Mouse (Mus musculus) midbrain, embryonic 10.5 days (tissue): ENCODE measurements around the gene Cish. TPM values are rescaled to one million over a fixed set of nuclear protein-coding genes. Genes with fewer than 3 reads are reported as not detected.
"Not testable (repeated sequence)": the region's sequence is repeated elsewhere in the genome, so short reads cannot be mapped to it uniquely, and the experiment has no call there.

Source experiments
- DNase-seq: peaks from one replicate; pipeline ENCODE4 v3.0.0-alpha.2; 2017; ENCODE audit warnings: low spot score
- H3K27ac ChIP-seq: fragments of 300-500 bp; sonication (generic); replicated peaks from 2 replicates; pipeline ENCODE4 v1.5.1; 2016; ENCODE audit warnings: mild to moderate bottlenecking
- H3K27me3 ChIP-seq: fragments of 300-500 bp; sonication (generic); 2 replicates; pipeline ENCODE4 v1.6.1; 2016; ENCODE audit warnings: low read depth, mild to moderate bottlenecking; ENCODE audit not compliant: poor library complexity, severe bottlenecking
- H3K36me3 ChIP-seq: fragments of 300-500 bp; sonication (generic); 2 replicates; pipeline ENCODE4 v1.6.1; 2016; ENCODE audit warnings: mild to moderate bottlenecking, moderate library complexity
- H3K4me1 ChIP-seq: fragments of 300-500 bp; sonication (generic); 2 replicates; pipeline ENCODE4 v1.6.1; 2016
- H3K4me3 ChIP-seq: fragments of 300-500 bp; sonication (generic); 2 replicates; pipeline ENCODE4 v1.5.1; 2016; ENCODE audit warnings: mild to moderate bottlenecking, moderate library complexity
- H3K9me3 ChIP-seq: fragments of 300-500 bp; sonication (generic); replicated peaks from 2 replicates; pipeline ENCODE4 v1.6.1; 2016; ENCODE audit warnings: mild to moderate bottlenecking
- whole genome bisulfite sequencing: fragments of 180-500 bp; shearing (Covaris S2); methylation state at CpG from one replicate; pipeline ENCODE4 v1.1.7; 2016; 5-methylcytosine and 5-hydroxymethylcytosine counted together
- polyA plus RNA-seq: library from polyadenylated mRNA; unstranded; fragments of >200 nt; fragmentation: Nextera tagmentation; extraction: Ambion mirVana; gene quantifications from 2 replicates; pipeline ENCODE4 v1.2.1, GENCODE M21; 2016

Gene Cish
- polyA plus RNA-seq, 1 experiment from 2014 or later: 7.3 TPM

DNA sequence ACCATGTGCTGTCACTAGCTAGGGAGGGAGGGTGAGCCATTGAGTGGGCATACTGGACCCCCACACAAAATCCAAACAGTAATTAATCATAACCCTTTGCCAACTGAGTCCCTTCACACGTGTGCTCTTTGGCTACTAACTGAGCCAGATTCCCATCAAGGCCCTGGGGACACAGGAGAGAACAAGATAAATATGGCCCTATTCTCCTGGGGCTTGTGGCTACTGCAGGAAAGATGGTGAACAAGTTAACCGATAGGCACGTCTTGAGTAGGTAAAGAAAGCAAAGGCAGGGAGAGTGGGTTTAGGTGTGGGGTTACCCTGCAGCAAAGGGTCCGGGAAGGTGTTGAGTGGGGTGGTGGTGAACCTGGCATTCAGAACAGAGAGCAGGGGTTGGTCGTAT is 8.1 kb downstream of the Cish start:
- H3K27me3 ChIP-seq: no peaks in the 10 kb centered on the region
- no peak overlapping the region for H3K4me3 ChIP-seq
- no peak for DNase-seq
- no peak overlapping the region for H3K27ac ChIP-seq
- no peaks in the 10 kb centered on the region for H3K4me1 ChIP-seq
- H3K9me3 ChIP-seq: no peaks in the 10 kb centered on the region
- 87% methylated on average over 5 of the region's 5 CpGs for WGBS
- peaks cover 20% of the 10 kb centered on the region for H3K36me3 ChIP-seq

DNA sequence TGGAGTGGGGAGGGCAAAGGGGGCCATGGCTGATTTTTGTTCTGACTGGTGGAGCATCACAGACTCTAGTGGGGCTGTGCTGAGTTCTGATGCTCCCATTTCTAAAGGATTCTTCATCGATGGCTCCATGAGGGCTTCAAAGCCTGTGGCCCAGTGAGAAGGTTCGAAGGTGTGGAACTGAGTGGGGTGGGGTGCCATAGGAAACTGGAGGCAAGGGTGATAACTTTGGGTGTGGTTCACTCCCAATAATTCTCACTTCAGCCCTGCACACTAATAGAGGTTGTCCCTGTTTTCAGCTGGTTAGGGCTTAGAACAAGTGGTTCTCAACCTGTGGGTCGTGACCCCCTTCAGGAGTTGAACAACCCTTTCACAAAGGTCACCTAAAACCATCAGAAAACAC is 8.6 kb downstream of the Cish start:
- WGBS: 96% methylated on average over 3 of the region's 3 CpGs

DNA sequence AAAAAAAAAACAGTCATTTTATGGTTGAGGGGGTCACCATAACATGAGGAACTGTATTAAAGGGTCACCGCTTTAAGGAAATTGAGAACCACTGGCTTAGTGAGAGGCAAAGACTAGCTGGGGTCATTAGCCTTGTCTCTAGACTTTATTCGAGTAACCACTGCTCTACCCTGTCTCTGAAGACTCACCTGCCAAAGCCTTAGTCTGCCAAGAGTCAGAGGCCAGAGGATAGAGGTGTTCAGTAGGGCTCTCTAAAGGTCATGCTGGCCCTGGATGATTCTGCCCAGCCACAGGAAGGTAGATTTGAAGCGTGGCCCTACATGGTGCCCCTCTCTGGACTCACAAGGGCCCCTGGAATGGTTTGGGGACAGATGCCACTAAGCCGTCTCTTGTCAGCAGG is 9.2 kb downstream of the Cish start:
- Histone ChIP-seq H3K27me3 (no peaks in the 10 kb centered on the region), H3K27ac (no peak overlapping the region), H3K4me3 (no peak overlapping the region), H3K36me3 (peaks cover 20% of the 10 kb centered on the region), H3K9me3 (no peaks in the 10 kb centered on the region), H3K4me1 (no peaks in the 10 kb centered on the region)
- WGBS: 84% methylated on average over 4 of the region's 4 CpGs
- no peak for DNase-seq

More for the DNA sequence above, 8.6 kb downstream of the Cish start:
- Histone ChIP-seq H3K27me3 (no peaks in the 10 kb centered on the region), H3K36me3 (peaks cover 20% of the 10 kb centered on the region), H3K9me3 (no peaks in the 10 kb centered on the region), H3K4me3 (no peak overlapping the region), H3K27ac (no peak overlapping the region), H3K4me1 (no peaks in the 10 kb centered on the region)
- no peak for DNase-seq

DNA sequence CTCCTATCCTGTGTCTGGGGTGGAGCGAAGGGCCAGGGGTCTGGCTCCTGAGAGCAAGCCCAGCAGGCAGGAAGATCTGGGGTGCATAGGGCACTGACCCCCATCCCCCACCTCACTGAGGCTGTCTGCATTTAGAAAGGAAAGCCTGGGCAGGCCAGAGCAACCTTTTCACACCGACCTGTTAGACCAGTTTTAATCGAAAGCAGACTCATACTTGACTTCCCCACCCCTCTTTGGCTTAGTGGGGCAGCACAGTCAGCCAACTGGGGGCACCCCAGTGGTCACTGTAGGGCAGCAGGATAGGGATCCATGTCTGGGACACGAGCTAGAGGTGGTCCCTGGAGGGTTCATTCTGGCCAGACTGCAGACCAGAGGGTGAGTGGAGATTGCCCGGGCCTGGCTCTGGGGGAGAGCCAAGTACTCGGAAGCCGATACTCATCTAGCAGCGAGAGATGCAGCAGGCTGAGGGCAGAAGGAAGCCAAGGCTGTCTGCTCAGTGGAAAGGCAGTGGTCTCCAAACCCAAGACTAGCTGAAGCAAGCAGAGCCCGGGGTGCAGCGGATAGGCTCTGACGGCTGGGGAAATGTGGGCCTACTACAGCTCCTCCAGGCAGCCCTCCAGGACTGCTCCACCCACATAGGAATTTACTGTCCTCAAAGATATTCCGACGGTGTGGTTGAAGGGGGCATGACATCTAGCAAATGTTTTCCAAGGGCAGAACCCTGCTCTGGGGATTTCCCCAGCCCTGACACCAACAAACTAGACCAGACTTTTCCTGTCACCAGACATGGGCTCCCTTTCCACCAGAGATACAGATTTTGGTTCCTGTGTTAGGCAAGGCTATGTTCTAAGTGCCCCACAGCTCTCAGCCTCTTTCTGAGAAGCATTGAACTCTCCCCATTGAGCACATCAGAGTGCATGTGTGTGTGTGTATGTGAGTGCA is 10.0 kb downstream of the Cish start:
- no peak for DNase-seq
- WGBS: 74% methylated on average over 13 of the region's 13 CpGs
- Histone ChIP-seq H3K27me3 (no peaks in the 10 kb centered on the region), H3K4me3 (no peak overlapping the region), H3K4me1 (no peaks in the 10 kb centered on the region), H3K36me3 (peaks cover 13% of the 10 kb centered on the region), H3K9me3 (no peaks in the 10 kb centered on the region), H3K27ac (no peak overlapping the region)

DNA sequence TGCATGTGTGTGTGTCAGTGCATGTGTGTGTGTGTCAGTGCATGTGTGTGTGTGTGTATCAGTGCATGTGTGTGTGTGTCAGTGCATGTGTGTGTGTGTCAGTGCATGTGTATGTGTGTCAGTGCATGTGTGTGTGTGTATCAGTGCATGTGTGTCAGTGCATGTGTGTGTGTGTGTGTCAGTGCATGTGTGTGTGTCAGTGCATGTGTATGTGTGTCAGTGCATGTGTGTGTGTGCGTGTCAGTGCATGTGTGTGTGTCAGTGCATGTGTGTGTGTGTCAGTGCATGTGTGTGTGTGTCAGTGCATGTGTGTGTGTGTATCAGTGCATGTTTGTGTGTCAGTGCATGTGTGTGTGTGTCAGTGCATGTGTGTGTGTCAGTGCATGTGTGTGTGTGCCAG is 10.8 kb downstream of the Cish start:
- H3K4me1 ChIP-seq, DNase-seq, H3K36me3 ChIP-seq, H3K27me3 ChIP-seq, H3K9me3 ChIP-seq, H3K27ac ChIP-seq, H3K4me3 ChIP-seq: not testable (repeated sequence)
- WGBS: 90% methylated on average over 1 of the region's 1 CpGs

DNA sequence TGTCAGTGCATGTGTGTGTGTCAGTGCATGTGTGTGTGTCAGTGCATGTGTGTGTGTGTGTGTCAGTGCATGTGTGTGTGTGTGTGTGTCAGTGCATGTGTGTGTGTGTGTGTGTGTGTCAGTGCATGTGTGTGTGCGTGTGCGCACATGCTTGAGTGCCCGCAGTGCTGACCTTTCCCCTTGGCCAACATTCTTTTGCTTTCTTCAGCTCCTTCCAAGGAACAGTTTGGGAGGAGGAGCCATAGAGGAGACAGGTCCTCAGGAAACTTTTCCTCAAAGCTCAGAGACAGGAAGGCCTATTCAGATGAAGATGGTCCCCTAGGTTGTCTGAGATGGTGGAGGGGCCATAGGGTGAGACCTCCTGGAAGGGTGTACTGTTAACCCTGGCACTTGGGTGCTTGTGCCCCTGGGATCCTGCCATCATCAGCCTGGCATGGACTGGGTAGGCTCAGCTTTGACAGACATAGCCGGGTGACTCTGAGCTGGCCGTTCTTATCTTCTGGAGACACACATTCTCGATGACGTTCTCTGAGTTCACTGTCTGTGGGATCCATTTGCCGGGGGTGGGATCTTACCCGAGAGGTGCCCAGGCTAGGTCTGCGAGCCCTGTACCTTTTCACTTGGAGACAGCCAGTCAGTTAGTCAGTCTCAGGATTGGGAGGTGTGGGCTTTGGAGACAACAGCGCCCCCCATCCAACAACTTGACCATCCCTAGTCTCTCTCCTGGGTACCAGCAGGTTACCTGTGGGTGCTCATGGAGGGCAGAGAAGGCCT is 11.5 kb downstream of the Cish start:
- Histone ChIP-seq H3K27ac (no peak overlapping the region), H3K4me3 (no peak overlapping the region), H3K4me1 (no peaks in the 10 kb centered on the region), H3K27me3 (no peaks in the 10 kb centered on the region), H3K9me3 (no peaks in the 10 kb centered on the region), H3K36me3 (no peaks in the 10 kb centered on the region)
- DNase-seq: no peak
- WGBS: 94% methylated on average over 11 of the region's 11 CpGs

DNA sequence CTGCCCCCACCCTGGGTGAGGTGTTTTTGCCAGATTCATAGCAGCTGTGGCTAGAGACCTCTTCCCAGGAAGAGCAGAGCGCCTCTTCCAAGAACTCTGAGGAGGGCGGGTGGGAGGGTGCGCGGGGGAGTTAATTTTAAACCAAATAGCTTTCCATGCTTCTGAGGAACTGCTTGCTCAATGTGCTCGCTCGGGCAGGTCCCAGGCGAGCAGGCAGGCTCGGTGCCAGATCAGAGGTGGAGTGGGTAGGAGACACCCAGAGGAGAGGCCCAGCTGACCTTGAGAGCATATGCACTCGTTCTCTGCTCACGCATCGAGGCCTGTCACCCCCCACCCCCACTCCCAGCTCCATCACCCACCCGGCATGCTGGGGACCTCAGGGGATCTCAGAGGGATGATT is 12.1 kb downstream of the Cish start:
- no peak for DNase-seq
- WGBS: 81% methylated on average over 12 of the region's 12 CpGs
- Histone ChIP-seq H3K27ac (no peak overlapping the region), H3K4me1 (no peaks in the 10 kb centered on the region), H3K4me3 (no peak overlapping the region), H3K9me3 (no peaks in the 10 kb centered on the region), H3K27me3 (no peaks in the 10 kb centered on the region), H3K36me3 (no peaks in the 10 kb centered on the region)

DNA sequence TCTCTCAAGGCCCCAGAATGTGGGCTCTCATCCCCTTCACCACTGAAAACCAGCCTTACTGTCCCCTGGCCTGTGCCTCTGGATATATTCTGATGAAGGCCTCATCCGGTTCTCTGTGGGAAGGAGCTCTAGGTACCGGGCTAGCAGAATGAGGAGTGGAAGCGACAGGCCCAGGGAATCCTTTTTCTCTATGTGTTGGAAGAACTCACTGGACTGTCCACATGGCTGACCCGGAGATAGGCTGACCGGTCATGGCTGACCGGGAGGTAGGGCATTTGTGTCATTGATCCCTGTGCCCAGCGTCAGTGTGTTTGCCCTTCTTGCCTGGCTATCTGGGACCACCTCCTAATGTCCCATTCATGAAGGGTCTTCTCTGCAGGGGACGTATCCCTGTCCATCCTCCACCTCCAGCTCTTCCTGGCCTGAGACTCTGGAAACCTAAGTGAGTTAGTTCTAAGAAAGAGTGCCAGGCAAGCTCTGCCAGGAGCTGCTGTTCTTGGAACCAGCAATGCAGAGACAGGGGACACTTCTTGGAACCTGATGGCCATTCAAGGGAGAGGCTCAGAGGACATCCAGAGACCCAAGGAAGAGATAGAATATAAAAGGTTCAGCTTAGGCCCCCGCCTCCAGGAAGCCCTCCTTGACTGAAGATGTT is 12.6 kb downstream of the Cish start:
- no peak for DNase-seq
- Histone ChIP-seq H3K4me1 (no peaks in the 10 kb centered on the region), H3K27ac (no peak overlapping the region), H3K27me3 (no peaks in the 10 kb centered on the region), H3K9me3 (no peaks in the 10 kb centered on the region), H3K36me3 (no peaks in the 10 kb centered on the region), H3K4me3 (no peak overlapping the region)
- WGBS: 89% methylated on average over 9 of the region's 9 CpGs

DNA sequence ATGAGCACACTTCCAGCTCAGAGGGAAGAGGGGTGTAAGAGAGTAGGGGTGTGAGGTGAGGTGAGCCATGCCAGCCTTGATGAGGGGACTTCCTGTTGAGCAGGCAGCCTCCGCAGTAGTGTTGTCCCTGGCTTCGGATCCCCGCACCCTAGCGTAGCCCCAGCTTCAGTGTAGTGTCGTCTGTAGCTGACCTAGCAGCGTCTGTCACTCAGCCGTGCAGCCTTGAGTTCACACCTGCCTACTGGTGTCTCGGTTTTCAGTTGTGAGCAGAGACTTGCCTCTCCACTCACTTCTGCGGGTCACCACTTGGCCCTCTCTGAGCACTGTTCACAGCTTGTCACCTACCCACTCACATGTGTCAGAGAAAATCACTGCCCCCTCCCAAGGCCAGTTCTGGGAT is 13.3 kb downstream of the Cish start:
- DNase-seq: no peak
- Histone ChIP-seq H3K36me3 (no peaks in the 10 kb centered on the region), H3K27ac (no peak overlapping the region), H3K4me3 (no peak overlapping the region), H3K9me3 (no peaks in the 10 kb centered on the region), H3K27me3 (no peaks in the 10 kb centered on the region), H3K4me1 (no peaks in the 10 kb centered on the region)
- WGBS: 85% methylated on average over 9 of the region's 9 CpGs

DNA sequence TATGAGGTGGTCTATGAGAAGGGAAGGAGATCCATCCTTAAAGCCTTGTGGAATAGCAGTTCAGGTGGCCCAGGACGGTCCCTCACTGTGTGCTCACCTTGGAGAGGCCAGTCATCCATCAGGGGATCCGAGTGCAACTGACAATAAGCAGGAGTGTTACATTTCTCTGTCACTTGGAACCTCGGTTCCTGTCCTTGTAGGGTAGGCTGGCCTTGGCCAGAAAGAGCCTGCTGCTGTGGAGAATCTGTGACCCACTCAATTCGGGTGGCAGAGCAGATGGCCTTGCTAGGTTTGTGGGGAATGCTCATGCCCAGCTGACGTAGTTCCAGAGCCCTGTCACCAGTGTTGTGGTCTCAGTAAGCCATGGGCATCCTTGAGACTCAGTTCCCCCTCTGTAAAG is 13.8 kb downstream of the Cish start:
- H3K9me3 ChIP-seq: no peaks in the 10 kb centered on the region
- H3K4me1 ChIP-seq: no peaks in the 10 kb centered on the region
- 81% methylated on average over 5 of the region's 5 CpGs for WGBS
- H3K4me3 ChIP-seq: no peak overlapping the region
- DNase-seq: no peak
- H3K36me3 ChIP-seq: no peaks in the 10 kb centered on the region
- no peaks in the 10 kb centered on the region for H3K27me3 ChIP-seq
- H3K27ac ChIP-seq: no peak overlapping the region

DNA sequence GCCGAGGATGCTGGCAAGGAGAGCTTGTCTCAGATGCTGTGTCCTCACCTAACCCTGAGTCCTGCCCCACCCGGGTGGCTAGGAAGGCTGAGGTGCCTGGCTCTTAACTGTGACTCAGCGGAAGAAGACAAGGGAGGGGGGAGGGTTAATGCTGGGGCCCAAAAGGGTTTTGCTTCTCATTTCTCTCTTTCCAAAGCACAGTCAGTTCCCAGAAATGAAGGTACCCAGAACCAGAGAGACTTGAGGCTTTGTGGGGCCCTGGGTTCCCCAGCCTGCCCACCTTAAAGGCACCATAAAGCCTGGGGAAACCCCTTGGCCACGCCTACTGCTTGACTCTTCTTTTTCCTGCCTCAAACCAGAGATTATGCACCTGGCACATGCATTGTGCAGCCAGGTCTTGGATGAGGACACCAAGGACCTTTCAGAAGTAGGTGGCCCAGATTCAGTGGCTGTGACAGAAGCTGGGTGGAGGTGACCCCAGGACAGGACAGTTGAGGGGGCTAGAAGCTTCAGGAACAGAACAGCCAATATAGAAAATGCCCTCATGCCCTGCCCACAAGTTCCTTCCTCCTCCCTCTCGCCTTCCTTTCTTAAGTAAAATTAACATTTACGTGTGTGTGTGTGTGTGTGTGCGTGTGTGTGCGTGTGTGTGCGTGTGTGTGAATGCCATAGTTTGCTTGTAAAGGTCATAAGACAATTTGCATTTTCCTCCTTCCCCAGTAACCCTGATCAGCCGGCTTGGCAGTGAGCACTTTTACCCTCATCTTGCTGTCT is 17.2 kb downstream of the Cish start:
- Histone ChIP-seq H3K36me3 (no peaks in the 10 kb centered on the region), H3K9me3 (no peaks in the 10 kb centered on the region), H3K4me3 (no peak overlapping the region), H3K27ac (no peak overlapping the region), H3K27me3 (no peaks in the 10 kb centered on the region), H3K4me1 (no peaks in the 10 kb centered on the region)
- 74% methylated on average over 10 of the region's 10 CpGs for WGBS
- DNase-seq: no peak

DNA sequence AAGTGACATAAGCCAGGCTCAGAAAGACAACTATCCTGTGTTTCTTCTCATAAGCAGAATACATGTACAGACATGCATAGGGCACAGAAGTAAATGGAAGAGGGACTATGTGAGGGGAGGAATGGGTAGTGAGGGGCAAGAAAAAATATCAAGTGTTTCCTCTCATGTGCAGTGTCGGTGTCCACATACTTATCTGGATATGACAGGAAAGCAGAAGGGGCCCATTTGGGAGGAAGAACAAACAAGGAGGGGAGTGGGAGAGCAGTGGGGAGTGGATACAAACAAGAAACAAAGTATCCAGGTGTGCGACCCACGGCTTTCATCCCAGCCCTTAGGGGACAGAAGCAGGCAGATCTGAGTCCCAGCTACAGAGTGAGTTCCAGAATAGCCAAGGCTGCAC is 18.1 kb downstream of the Cish start:
- H3K4me3 ChIP-seq: no peak overlapping the region
- no peak for DNase-seq
- H3K27ac ChIP-seq: no peak overlapping the region
- H3K4me1 ChIP-seq: no peaks in the 10 kb centered on the region; the same call in 1 of the 2 replicates
- H3K36me3 ChIP-seq: no peaks in the 10 kb centered on the region
- whole genome bisulfite sequencing: 91% methylated on average over 3 of the region's 3 CpGs
- H3K9me3 ChIP-seq: no peaks in the 10 kb centered on the region
- H3K27me3 ChIP-seq: no peaks in the 10 kb centered on the region
